Mouse (Mus musculus): ENCODE measurements around the gene Zc3h7b.

DNA sequence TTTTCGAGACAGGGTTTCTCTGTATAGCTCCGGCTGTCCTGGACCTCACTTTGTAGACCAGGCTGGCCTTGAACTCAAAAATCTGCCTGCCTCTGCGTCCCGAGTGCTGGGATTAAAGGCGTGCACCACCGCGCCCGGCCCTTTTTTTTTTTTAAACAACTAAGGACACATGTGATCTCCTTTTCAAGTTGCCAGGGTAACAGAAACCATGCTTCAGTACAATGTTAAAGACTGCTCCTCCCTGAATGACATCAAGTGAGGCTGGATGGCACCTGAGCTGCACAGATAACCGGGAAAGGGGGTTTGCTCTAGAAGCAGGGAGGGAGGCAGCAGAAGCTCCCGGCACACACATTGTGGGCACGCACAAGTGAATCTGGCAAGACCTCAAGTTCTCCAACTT is 35.9 kb upstream of the Zc3h7b start:
- no peak for TF ChIP-seq CTCF (IDR thresholded peaks at IDR 0.05)
- TF ChIP-seq EP300 (IDR thresholded peaks at IDR 0.05) = no peak

Data from lung, postnatal 0 days (tissue).